Mouse (Mus musculus) ES-E14 (cell line): Measurements from ENCODE around the gene Pafah2.

ENCODE experiments used
- CHD2 ChIP-seq: IDR thresholded peaks from 2 replicates; pipeline ENCODE4 v1.6.1; 2014; ENCODE audit warnings: mild to moderate bottlenecking, low read depth, low read length, inconsistent platforms
- MAFK ChIP-seq: IDR thresholded peaks from 2 replicates; pipeline ENCODE4 v1.6.1; 2014; ENCODE audit warnings: mild to moderate bottlenecking, low read depth, low read length, inconsistent platforms; ENCODE audit not compliant: insufficient read depth
- ZC3H11A ChIP-seq: IDR thresholded peaks from 2 replicates; pipeline ENCODE4 v1.6.1; 2012; ENCODE audit warnings: low read depth, mild to moderate bottlenecking, inconsistent platforms, low read length, borderline replicate concordance
- ZNF384 ChIP-seq: IDR thresholded peaks from 2 replicates; pipeline ENCODE4 v1.6.1; 2012; ENCODE audit warnings: low read depth, low read length, inconsistent platforms

GRCm38 (mm10) chr4:134362586-134362985, 33.5 kb upstream of the Pafah2 start:
- no peak for TF ChIP-seq ZNF384
- TF ChIP-seq MAFK = no peak
- TF ChIP-seq CHD2 = no peak
- no peak for TF ChIP-seq ZC3H11A
